Mouse (Mus musculus) kidney, embryonic 14.5 days (tissue): ENCODE results near the gene Zc3h12d. TPM values are rescaled to one million over a fixed set of nuclear protein-coding genes. Genes with fewer than 3 reads are reported as not detected.

ENCODE experiments used
- ATAC-seq: fragments of 200-750 bp; cut with Nextera tagmentation; 2 replicates; pipeline ENCODE4 v1.8.0; 2017; ENCODE audit warnings: moderate number of reproducible peaks, mild to moderate bottlenecking, moderate TSS enrichment, moderate library complexity; ENCODE audit not compliant: low FRiP score, low TSS enrichment
- H3K27ac ChIP-seq: fragments of 300-500 bp; sonication (generic); 2 replicates; pipeline ENCODE4 v1.5.1; 2014; ENCODE audit warnings: low read depth, mild to moderate bottlenecking, low read length, moderate library complexity, mixed read lengths
- H3K27me3 ChIP-seq: fragments of 300-500 bp; sonication (generic); 2 replicates; pipeline ENCODE4 v1.6.1; 2014; ENCODE audit warnings: mild to moderate bottlenecking, low read length; ENCODE audit not compliant: control insufficient read depth, insufficient read depth
- H3K36me3 ChIP-seq: fragments of 300-500 bp; sonication (generic); 2 replicates; pipeline ENCODE4 v1.6.1; 2014; ENCODE audit warnings: low read length, mixed read lengths; ENCODE audit not compliant: control insufficient read depth, insufficient read depth
- H3K4me1 ChIP-seq: fragments of 300-500 bp; sonication (generic); 2 replicates; pipeline ENCODE4 v1.6.1; 2014; ENCODE audit warnings: low read length, mixed read lengths; ENCODE audit not compliant: control insufficient read depth, insufficient read depth
- H3K4me2 ChIP-seq: fragments of 300-500 bp; sonication (generic); replicated peaks from 2 replicates; pipeline ENCODE4 v1.6.1; 2014; ENCODE audit warnings: low read depth, mild to moderate bottlenecking, low read length
- H3K4me3 ChIP-seq: fragments of 300-500 bp; sonication (generic); 2 replicates; pipeline ENCODE4 v1.5.1; 2014; ENCODE audit warnings: mild to moderate bottlenecking, low read length
- H3K9ac ChIP-seq: fragments of 300-500 bp; sonication (generic); 2 replicates; pipeline ENCODE4 v1.6.1; 2014; ENCODE audit warnings: low read depth, mild to moderate bottlenecking, low read length, moderate library complexity
- H3K9me3 ChIP-seq: fragments of 300-500 bp; sonication (generic); 2 replicates; pipeline ENCODE4 v1.6.1; 2016; ENCODE audit warnings: low read length; ENCODE audit not compliant: control insufficient read depth
- WGBS: fragments of 180-500 bp; shearing (Covaris S2); extraction: QIAGEN DNeasy Blood & Tissue Kit; methylation state at CpG from one replicate; pipeline ENCODE4 v1.1.7; 2014; 5-methylcytosine and 5-hydroxymethylcytosine counted together
- polyA plus RNA-seq: library from polyadenylated mRNA; unstranded; fragments of >200 nt; fragmentation: Nextera tagmentation; extraction: Ambion mirVana; gene quantifications from 2 replicates; pipeline ENCODE4 v1.2.1, GENCODE M21; 2014

Gene Zc3h12d
- polyA plus RNA-seq, 1 experiment from 2014 or later, result 0.18 TPM

- Histone ChIP-seq H3K4me3 (no peak overlapping the region), H3K36me3 (peaks cover 47% of the 10 kb centered on the region)
- 98% methylated on average over 4 of the region's 4 CpGs for WGBS
Measured at GRCm38 (mm10) chr10:7818676-7819075, 13.6 kb upstream of the Zc3h12d start.

GRCm38 (mm10) chr10:7819156-7819555 is 13.1 kb upstream of the Zc3h12d start:
- no peak overlapping the region for H3K4me3 ChIP-seq
- peaks cover 49% of the 10 kb centered on the region for H3K36me3 ChIP-seq
- H3K9ac ChIP-seq, result no peak overlapping the region
- H3K4me2 ChIP-seq, result no peak overlapping the region
- no peaks in the 10 kb centered on the region for H3K4me1 ChIP-seq
- no peak overlapping the region for H3K27ac ChIP-seq
- no peaks in the 10 kb centered on the region for H3K27me3 ChIP-seq
- no peaks in the 10 kb centered on the region for H3K9me3 ChIP-seq
- 89% methylated on average over 4 of the region's 4 CpGs for WGBS
- no peak for ATAC-seq

More at GRCm38 (mm10) chr10:7818676-7819075, 13.6 kb upstream of the Zc3h12d start:
- Histone ChIP-seq H3K4me1 (no peaks in the 10 kb centered on the region), H3K4me2 (no peak overlapping the region), H3K9me3 (no peaks in the 10 kb centered on the region), H3K9ac (no peak overlapping the region), H3K27ac (no peak overlapping the region), H3K27me3 (no peaks in the 10 kb centered on the region)
- no peak for ATAC-seq

GRCm38 (mm10) chr10:7819603-7820002 is 12.7 kb upstream of the Zc3h12d start:
- Histone ChIP-seq H3K27ac (no peak overlapping the region), H3K4me3 (no peak overlapping the region), H3K27me3 (no peaks in the 10 kb centered on the region), H3K9ac (no peak overlapping the region), H3K4me1 (no peaks in the 10 kb centered on the region), H3K9me3 (no peaks in the 10 kb centered on the region), H3K36me3 (peaks cover 49% of the 10 kb centered on the region), H3K4me2 (no peak overlapping the region)
- WGBS, result 85% methylated on average over 4 of the region's 4 CpGs
- no peak for ATAC-seq

GRCm38 (mm10) chr10:7820171-7820570 is 12.1 kb upstream of the Zc3h12d start:
- Histone ChIP-seq H3K4me3 (no peak overlapping the region), H3K9me3 (no peaks in the 10 kb centered on the region), H3K27ac (no peak overlapping the region), H3K27me3 (no peaks in the 10 kb centered on the region), H3K36me3 (peaks cover 47% of the 10 kb centered on the region), H3K4me1 (no peaks in the 10 kb centered on the region), H3K4me2 (no peak overlapping the region), H3K9ac (no peak overlapping the region)
- 91% methylated on average over 5 of the region's 5 CpGs for WGBS
- ATAC-seq, result no peak

GRCm38 (mm10) chr10:7821981-7822380 is 10.3 kb upstream of the Zc3h12d start:
- no peak overlapping the region for H3K27ac ChIP-seq
- H3K9me3 ChIP-seq, result no peaks in the 10 kb centered on the region
- H3K36me3 ChIP-seq, result peaks cover 35% of the 10 kb centered on the region
- WGBS, result 93% methylated on average over 12 of the region's 12 CpGs
- no peaks in the 10 kb centered on the region for H3K4me1 ChIP-seq
- no peak for ATAC-seq
- no peak overlapping the region for H3K4me3 ChIP-seq
- H3K4me2 ChIP-seq, result no peak overlapping the region
- H3K27me3 ChIP-seq, result no peaks in the 10 kb centered on the region
- H3K9ac ChIP-seq, result no peak overlapping the region

GRCm38 (mm10) chr10:7824663-7825280 is 7.5 kb upstream of the Zc3h12d start:
- 79% methylated on average over 9 of the region's 9 CpGs for WGBS
- ATAC-seq, result no peak
- H3K9me3 ChIP-seq, result no peaks in the 10 kb centered on the region
- no peaks in the 10 kb centered on the region for H3K4me1 ChIP-seq
- H3K36me3 ChIP-seq, result peaks cover 24% of the 10 kb centered on the region
- H3K27ac ChIP-seq, result no peak overlapping the region
- H3K4me2 ChIP-seq, result no peak overlapping the region
- no peak overlapping the region for H3K4me3 ChIP-seq
- no peaks in the 10 kb centered on the region for H3K27me3 ChIP-seq
- H3K9ac ChIP-seq, result no peak overlapping the region

- no peak for ATAC-seq
- H3K36me3 ChIP-seq, result peaks cover 24% of the 10 kb centered on the region
- no peaks in the 10 kb centered on the region for H3K9me3 ChIP-seq
- H3K4me2 ChIP-seq, result no peak overlapping the region
- no peak overlapping the region for H3K4me3 ChIP-seq
- no peaks in the 10 kb centered on the region for H3K27me3 ChIP-seq
- 91% methylated on average over 4 of the region's 4 CpGs for WGBS
- H3K4me1 ChIP-seq, result no peaks in the 10 kb centered on the region
- H3K27ac ChIP-seq, result no peak overlapping the region
- no peak overlapping the region for H3K9ac ChIP-seq
Measured at GRCm38 (mm10) chr10:7825281-7825665, 7.0 kb upstream of the Zc3h12d start.

GRCm38 (mm10) chr10:7826106-7826505 is 6.2 kb upstream of the Zc3h12d start:
- H3K36me3 ChIP-seq, result peaks cover 16% of the 10 kb centered on the region
- H3K4me2 ChIP-seq, result no peak overlapping the region
- H3K4me3 ChIP-seq, result no peak overlapping the region
- no peaks in the 10 kb centered on the region for H3K27me3 ChIP-seq
- no peak overlapping the region for H3K27ac ChIP-seq
- H3K9ac ChIP-seq, result no peak overlapping the region
- no peak for ATAC-seq
- no peaks in the 10 kb centered on the region for H3K4me1 ChIP-seq
- no peaks in the 10 kb centered on the region for H3K9me3 ChIP-seq
- 90% methylated on average over 9 of the region's 9 CpGs for WGBS

- H3K27ac ChIP-seq, result no peak overlapping the region
- no peak overlapping the region for H3K4me3 ChIP-seq
- WGBS, result 81% methylated on average over 9 of the region's 9 CpGs
- H3K9me3 ChIP-seq, result no peaks in the 10 kb centered on the region
- no peaks in the 10 kb centered on the region for H3K36me3 ChIP-seq
- no peaks in the 10 kb centered on the region for H3K27me3 ChIP-seq
- no peak overlapping the region for H3K9ac ChIP-seq
- H3K4me1 ChIP-seq, result peaks cover 6% of the 10 kb centered on the region; the same call in 1 of the 2 replicates
- no peak overlapping the region for H3K4me2 ChIP-seq
- ATAC-seq, result no peak
Measured at GRCm38 (mm10) chr10:7833377-7834165, 1.3 kb downstream of the Zc3h12d start.
